Mouse (Mus musculus): ENCODE results near the gene Ksr1. TPM values are rescaled to one million over a fixed set of nuclear protein-coding genes. Genes with fewer than 3 reads are reported as not detected.

Gene Ksr1
- polyA plus RNA-seq, 1 experiment, result 20.3 TPM

GRCm38 (mm10) chr11:79073583-79073982 is 72.6 kb downstream of the Ksr1 start:
- no peak for TF ChIP-seq GATA1 (IDR thresholded peaks at IDR 0.05; ENCODE audit: low read length)

GRCm38 (mm10) chr11:79072108-79072507 is 74.1 kb downstream of the Ksr1 start:
- no peak for TF ChIP-seq GATA1 (IDR thresholded peaks at IDR 0.05; ENCODE audit: low read length)

GRCm38 (mm10) chr11:79071082-79071972 is 74.9 kb downstream of the Ksr1 start:
- peak; percentile 6 for TF ChIP-seq GATA1 (IDR thresholded peaks at IDR 0.05; ENCODE audit: low read length)

GRCm38 (mm10) chr11:79069453-79070153 is 76.6 kb downstream of the Ksr1 start:
- TF ChIP-seq GATA1 (IDR thresholded peaks at IDR 0.05; ENCODE audit: low read length), result no peak

GRCm38 (mm10) chr11:79067172-79067571 is 79.0 kb downstream of the Ksr1 start:
- no peak for TF ChIP-seq GATA1 (IDR thresholded peaks at IDR 0.05; ENCODE audit: low read length)

GRCm38 (mm10) chr11:79066191-79066530 is 80.0 kb downstream of the Ksr1 start:
- TF ChIP-seq GATA1 (IDR thresholded peaks at IDR 0.05; ENCODE audit: low read length), result no peak

- TF ChIP-seq GATA1 (IDR thresholded peaks at IDR 0.05; ENCODE audit: low read length), result no peak
Measured at GRCm38 (mm10) chr11:79065463-79066190, 80.6 kb downstream of the Ksr1 start.

- no peak for TF ChIP-seq GATA1 (IDR thresholded peaks at IDR 0.05; ENCODE audit: low read length)
Measured at GRCm38 (mm10) chr11:79064311-79064710, 81.9 kb downstream of the Ksr1 start.

GRCm38 (mm10) chr11:79063616-79064015 is 82.6 kb downstream of the Ksr1 start:
- TF ChIP-seq GATA1 (IDR thresholded peaks at IDR 0.05; ENCODE audit: low read length), result no peak

GRCm38 (mm10) chr11:79062897-79063296 is 83.3 kb downstream of the Ksr1 start:
- no peak for TF ChIP-seq GATA1 (IDR thresholded peaks at IDR 0.05; ENCODE audit: low read length)

- TF ChIP-seq GATA1 (IDR thresholded peaks at IDR 0.05; ENCODE audit: low read length), result no peak
Measured at GRCm38 (mm10) chr11:79061839-79062238, 84.4 kb downstream of the Ksr1 start.

GRCm38 (mm10) chr11:79059850-79060249 is 86.4 kb downstream of the Ksr1 start:
- TF ChIP-seq GATA1 (IDR thresholded peaks at IDR 0.05; ENCODE audit: low read length), result no peak

- no peak for TF ChIP-seq GATA1 (IDR thresholded peaks at IDR 0.05; ENCODE audit: low read length)
Measured at GRCm38 (mm10) chr11:79059062-79059461, 87.1 kb downstream of the Ksr1 start.

GRCm38 (mm10) chr11:79058610-79059009 is 87.6 kb downstream of the Ksr1 start:
- no peak for TF ChIP-seq GATA1 (IDR thresholded peaks at IDR 0.05; ENCODE audit: low read length)

- no peak for TF ChIP-seq GATA1 (IDR thresholded peaks at IDR 0.05; ENCODE audit: low read length)
Measured at GRCm38 (mm10) chr11:79057809-79058208, 88.4 kb downstream of the Ksr1 start.

GRCm38 (mm10) chr11:79056891-79057290 is 89.3 kb downstream of the Ksr1 start:
- no peak for TF ChIP-seq GATA1 (IDR thresholded peaks at IDR 0.05; ENCODE audit: low read length)

Measured in G1E-ER4 (cell line).